Mouse (Mus musculus) left cerebral cortex, postnatal 10 days (tissue): ENCODE data around the gene Eif4g1. TPM values are rescaled to one million over a fixed set of nuclear protein-coding genes. Genes with fewer than 3 reads are reported as not detected.

ENCODE experiments used
- DNase-seq, 2 experiments: peaks; one replicate each; pipeline ENCODE4 v3.0.0; 2021 to 2022; ENCODE audit warnings: low spot score in 2 of 2, mixed read lengths in 1 of 2; ENCODE audit errors: extremely low spot score in 1 of 2
- intact Hi-C: fragments of 180-260 bp; cut with DNase I; formaldehyde crosslinking; loops from one replicate; pipeline ENCODE4 v1.15.1; 2025
- total RNA-seq, 2 experiments: library from RNA; stranded (reverse); gene quantifications; 2 replicates each; pipeline ENCODE4 v1.2.3; 2021

The Eif4g1 gene
- total RNA-seq, 2 experiments from 2014 or later, result 361 to 366 TPM

GRCm38 (mm10) chr16:20701729-20702521 lies 33.8 kb downstream of the Eif4g1 start:
- intact Hi-C loops, result no loop called here
- no peak for DNase-seq

GRCm38 (mm10) chr16:20702522-20702893 lies 34.4 kb downstream of the Eif4g1 start:
- intact Hi-C loops, result no loop called here
- DNase-seq, result peak in 1 of 2 experiments; percentile 85

GRCm38 (mm10) chr16:20703071-20703470 lies 35.0 kb downstream of the Eif4g1 start:
- intact Hi-C loops, result no loop called here
- DNase-seq, result no peak

DNA sequence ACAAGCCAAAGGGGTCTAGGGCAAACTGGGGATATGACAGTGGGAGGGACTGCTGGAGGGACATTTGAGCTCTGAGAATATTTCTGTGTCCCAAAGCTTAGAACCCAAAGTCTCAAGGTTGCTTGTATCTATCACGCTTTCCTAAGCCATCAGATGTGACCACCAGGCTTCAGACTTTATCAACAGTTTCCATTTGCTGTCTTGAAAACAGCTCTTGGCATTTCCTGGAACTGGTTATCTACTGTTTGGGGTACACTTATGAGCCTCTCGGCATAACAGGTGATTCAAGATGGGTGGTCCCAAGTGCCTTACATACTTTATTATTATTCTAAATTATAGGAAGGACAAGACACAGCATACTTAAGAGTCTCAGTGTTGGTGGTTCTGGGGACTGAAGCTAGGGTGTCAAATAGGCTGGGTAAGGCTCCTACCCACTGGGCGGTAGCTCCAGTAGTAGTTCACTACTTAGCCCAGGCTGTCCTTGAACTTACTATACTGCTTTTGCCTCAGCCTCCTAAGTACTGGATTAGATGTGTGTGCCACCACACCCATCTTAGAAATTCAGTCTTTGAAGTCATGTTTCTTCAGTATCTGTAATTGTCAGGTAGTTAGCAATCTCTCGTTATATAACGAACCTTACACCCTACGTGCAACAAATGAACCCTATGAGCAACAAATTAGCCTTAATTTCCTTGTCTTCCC lies 35.7 kb downstream of the Eif4g1 start:
- intact Hi-C loops, result no loop called here

GRCm38 (mm10) chr16:20705786-20706185 lies 37.7 kb downstream of the Eif4g1 start:
- DNase-seq, result no peak
- intact Hi-C loops, result no loop called here

More for the DNA sequence above, 35.7 kb downstream of the Eif4g1 start:
- no peak for DNase-seq

DNA sequence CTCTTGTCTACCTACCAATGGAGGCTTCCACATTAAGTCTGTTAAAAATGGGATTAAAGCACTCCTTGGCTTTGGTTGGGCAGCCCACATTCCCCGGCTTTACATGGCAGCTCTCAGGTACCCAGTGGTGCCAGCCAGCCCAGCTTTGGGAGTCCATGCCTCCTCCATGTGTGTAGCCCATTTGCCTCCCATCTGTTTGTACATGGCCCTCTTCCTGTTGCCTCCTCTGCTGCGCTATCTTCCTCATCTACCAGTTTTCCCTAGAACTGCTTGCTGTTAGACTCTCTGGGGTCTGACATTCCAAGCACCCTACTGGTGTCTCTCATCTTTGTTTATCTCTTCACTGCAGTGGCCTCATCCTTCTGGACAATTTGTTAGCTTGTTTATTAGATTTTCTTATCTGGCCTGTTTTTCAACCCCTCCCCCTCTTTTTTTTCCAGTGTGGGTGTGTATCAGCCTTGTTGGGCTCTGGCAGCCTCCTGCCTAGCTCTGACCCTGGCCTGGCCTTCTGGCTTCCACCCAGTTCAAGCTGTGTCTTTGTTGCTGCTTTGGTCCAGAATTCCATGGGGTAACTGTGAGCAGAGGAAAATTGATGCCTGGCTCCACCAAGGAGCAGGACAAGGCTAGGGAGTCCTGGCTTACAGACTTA lies 38.4 kb downstream of the Eif4g1 start:
- intact Hi-C loops, result no loop called here
- DNase-seq, result peak in 1 of 2 experiments; percentile 78

- intact Hi-C loops, result no loop called here
- no peak for DNase-seq
Observed at GRCm38 (mm10) chr16:20708220-20708938, 40.3 kb downstream of the Eif4g1 start.

DNA sequence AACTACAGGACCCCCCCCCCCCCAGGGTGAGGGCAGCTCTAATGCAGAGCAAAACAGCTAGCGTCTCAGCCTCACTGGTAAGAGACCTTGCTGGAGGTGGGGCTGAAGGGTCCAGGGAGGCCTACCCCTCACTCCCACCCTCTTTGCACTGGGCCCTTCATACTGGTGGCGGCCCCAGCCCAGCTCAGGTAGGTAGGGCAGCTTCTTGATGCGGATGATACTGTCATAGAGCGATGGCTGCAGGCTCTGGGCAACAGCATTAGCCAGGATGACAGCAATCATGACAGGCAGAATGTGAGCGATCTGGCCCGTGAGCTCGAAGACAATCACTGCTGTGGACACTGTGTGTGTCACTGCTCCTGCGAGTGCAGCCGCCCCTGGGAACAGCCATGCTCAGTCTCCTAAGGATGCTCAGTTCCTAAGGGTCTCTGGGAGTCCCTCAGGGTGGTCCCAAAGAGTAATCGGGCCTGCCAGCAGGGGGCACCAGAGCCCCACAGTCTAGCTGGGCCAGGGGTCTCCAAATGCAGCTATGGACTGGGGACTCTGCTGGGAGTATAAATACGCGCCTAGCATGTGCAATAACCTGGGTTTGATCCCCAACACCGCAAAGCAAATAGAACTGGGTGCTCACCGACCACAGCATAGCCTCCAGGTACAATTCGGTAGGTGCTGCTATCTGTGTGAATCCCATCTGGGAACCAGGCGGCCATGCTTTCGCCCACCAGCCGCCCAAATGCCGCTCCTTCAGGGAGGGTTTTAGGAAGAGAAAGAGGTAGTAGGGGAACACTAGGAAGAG lies 41.0 kb downstream of the Eif4g1 start:
- intact Hi-C loops, result no loop called here

GRCm38 (mm10) chr16:20710370-20710769 lies 42.3 kb downstream of the Eif4g1 start:
- intact Hi-C loops, result loop anchor here (5.0 kb wide), 1 partner anchor 482 kb away; no protein-coding TSS in a partner anchor

More for the DNA sequence above, 41.0 kb downstream of the Eif4g1 start:
- no peak for DNase-seq

GRCm38 (mm10) chr16:20710810-20711209 lies 42.7 kb downstream of the Eif4g1 start:
- intact Hi-C loops, result loop anchor here (5.0 kb wide), 1 partner anchor 481 kb away; no protein-coding TSS in a partner anchor
- DNase-seq, result no peak

More at GRCm38 (mm10) chr16:20710370-20710769, 42.3 kb downstream of the Eif4g1 start:
- no peak for DNase-seq

DNA sequence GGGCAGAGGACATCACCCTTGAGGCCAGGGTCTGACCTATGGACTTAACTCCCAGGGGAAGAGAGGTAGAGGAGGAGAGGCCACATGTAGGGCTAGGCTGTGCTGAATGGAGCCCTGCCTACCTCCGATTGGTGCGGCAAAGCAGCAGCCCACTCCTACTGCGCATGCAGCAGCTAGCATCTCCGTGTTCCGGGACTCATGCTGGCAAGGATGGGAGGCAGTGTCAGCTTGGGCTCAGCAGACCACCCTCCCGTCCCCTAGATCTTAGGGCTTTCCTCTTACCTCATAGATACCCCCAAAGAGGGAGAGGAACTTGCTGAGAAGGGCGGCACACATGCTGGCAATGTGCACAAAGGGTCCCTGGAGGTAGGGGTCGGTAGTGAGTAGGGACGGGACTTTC lies 44.1 kb downstream of the Eif4g1 start:
- DNase-seq, result no peak
- intact Hi-C loops, result loop anchor here (5.0 kb wide), 1 partner anchor 480 kb away; no protein-coding TSS in a partner anchor

- intact Hi-C loops, result loop anchor here (5.0 kb wide), 1 partner anchor 479 kb away; no protein-coding TSS in a partner anchor
- no peak for DNase-seq
Observed at GRCm38 (mm10) chr16:20712889-20713288, 44.8 kb downstream of the Eif4g1 start.

DNA sequence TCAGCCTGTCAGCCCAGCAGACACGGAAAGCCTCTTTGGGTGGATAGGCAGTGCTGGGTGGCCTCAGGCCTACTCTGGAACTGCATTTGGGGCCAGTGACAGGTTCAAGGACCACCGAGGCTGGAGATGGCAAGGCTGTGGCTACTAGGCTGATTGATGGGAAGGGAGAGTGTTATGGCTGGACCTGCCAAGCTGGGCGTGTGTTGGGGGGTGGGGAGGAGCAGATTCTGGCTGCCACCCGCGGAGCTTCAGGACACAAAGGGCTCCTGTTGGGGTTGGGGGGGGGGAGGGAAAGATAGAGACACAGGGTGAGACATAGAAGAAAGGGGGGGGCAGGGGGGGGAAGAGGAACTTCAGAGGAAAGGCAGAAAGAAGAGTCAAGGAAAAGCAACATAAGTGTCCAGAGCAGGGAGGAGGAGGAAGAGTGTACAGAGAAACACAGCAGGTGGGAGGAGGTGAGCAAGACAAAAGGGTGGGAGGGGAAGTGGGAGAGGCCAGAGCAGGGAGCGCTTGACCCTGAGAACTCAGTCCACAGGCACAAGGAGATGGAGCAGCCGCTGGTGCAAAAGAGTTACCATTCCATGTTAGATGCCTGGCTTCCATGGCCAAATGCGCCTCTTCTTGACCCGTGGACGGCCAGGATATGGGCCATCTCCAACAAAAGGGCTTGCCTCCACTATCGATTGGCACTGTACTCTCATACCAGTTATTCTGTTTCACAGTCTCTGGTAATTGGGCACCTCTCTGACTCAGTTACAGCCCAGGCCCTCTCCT lies 46.4 kb downstream of the Eif4g1 start:
- no peak for DNase-seq
- intact Hi-C loops, result loop anchor here (5.0 kb wide), 1 partner anchor 478 kb away; no protein-coding TSS in a partner anchor

- intact Hi-C loops, result no loop called here
- no peak for DNase-seq
Observed at GRCm38 (mm10) chr16:20715161-20715560, 47.0 kb downstream of the Eif4g1 start.

GRCm38 (mm10) chr16:20715566-20715965 lies 47.5 kb downstream of the Eif4g1 start:
- intact Hi-C loops, result no loop called here
- DNase-seq, result no peak

DNA sequence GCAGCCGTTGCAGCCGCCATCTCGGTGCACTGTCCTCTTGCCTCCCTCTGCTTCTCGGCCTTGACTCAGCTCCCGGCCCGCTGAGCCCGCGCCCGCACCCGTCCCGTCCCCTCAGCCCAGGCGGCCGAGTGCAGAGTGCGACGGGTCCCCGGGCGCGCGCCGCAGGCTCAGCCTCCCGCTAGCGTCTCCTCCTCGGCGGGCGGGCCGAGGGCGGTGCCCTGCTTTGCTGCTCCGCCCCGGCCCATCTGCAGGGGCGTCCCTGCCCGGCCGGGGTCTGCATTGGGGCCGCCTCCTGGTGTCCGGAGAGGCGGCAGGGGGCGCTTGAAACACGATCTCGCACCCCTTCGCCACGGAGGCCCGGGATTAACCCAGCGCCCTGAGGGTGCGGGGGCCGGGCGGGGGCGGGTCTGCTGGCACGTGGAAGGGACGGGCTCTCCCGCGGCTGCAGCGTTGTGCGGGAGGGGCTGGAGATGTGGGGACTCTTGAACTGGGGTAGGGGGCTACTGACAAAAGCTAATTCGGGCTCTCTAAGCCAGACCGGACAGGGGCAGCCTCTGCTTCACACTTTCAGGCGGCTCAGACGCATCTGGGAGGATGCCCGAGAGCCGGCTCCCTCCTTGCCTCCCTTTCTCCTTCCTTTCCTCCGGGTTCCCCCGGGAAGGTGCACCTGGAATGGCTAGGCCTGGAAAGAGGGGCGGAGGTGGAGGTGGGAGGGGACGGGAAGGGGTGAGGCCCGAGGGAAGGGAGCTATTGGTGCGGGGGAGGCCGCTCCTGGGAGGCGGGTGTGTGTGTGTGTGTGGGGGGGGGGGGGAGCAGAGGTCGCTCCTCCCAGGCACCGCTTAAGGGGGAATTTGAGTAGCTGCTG lies 48.1 kb downstream of the Eif4g1 start:
- intact Hi-C loops, result no loop called here
- peak; percentile 73 to 88 for DNase-seq
